Mouse (Mus musculus): ENCODE results near the gene Lrrc27. TPM values are rescaled to one million over a fixed set of nuclear protein-coding genes. Genes with fewer than 3 reads are reported as not detected.
A peak's percentile ranks its signal among the peaks of the same experiment; 100 is the strongest.

Lrrc27 gene
- polyA plus RNA-seq, 1 experiment from 2014 or later = 3.7 TPM

- 1% methylated on average over 23 of the region's 23 CpGs for WGBS
- H3K9ac ChIP-seq = 0 out of 2 replicates have a peak overlapping the region, but pooled peaks have one; percentile 73
- ATAC-seq = peak; percentile 66
- H3K4me2 ChIP-seq = peak overlapping the region; percentile 92
- H3K4me1 ChIP-seq = peaks cover 13% of the 10 kb centered on the region; the same call in 1 of the 2 replicates
- peak overlapping the region; percentile 66 for H3K4me3 ChIP-seq
- H3K27ac ChIP-seq = no peak overlapping the region
- no peaks in the 10 kb centered on the region for H3K36me3 ChIP-seq (ENCODE audit: poor library complexity, severe bottlenecking)
- no peaks in the 10 kb centered on the region for H3K9me3 ChIP-seq (replicated peaks)
- peaks cover 52% of the 10 kb centered on the region for H3K27me3 ChIP-seq
Measured at GRCm38 (mm10) chr7:139188634-139189207, 24.1 kb upstream of the Lrrc27 start.

- Histone ChIP-seq H3K9me3 (replicated peaks) (no peaks in the 10 kb centered on the region), H3K27me3 (peaks cover 41% of the 10 kb centered on the region), H3K4me2 (no peak overlapping the region), H3K4me1 (peaks cover 13% of the 10 kb centered on the region; the same call in 1 of the 2 replicates), H3K27ac (no peak overlapping the region), H3K9ac (no peak overlapping the region), H3K36me3 (ENCODE audit: poor library complexity, severe bottlenecking) (no peaks in the 10 kb centered on the region), H3K4me3 (no peak overlapping the region)
- WGBS = 94% methylated on average over 4 of the region's 4 CpGs
- ATAC-seq = no peak
Measured at GRCm38 (mm10) chr7:139190616-139191015, 22.2 kb upstream of the Lrrc27 start.

GRCm38 (mm10) chr7:139191619-139192018 lies 21.2 kb upstream of the Lrrc27 start:
- 71% methylated on average over 6 of the region's 6 CpGs for WGBS
- Histone ChIP-seq H3K4me1 (peaks cover 13% of the 10 kb centered on the region; the same call in 1 of the 2 replicates), H3K27ac (no peak overlapping the region), H3K9ac (no peak overlapping the region), H3K9me3 (replicated peaks) (no peaks in the 10 kb centered on the region), H3K4me2 (no peak overlapping the region), H3K4me3 (no peak overlapping the region), H3K27me3 (peaks cover 31% of the 10 kb centered on the region), H3K36me3 (ENCODE audit: poor library complexity, severe bottlenecking) (no peaks in the 10 kb centered on the region)
- ATAC-seq = no peak

- no peaks in the 10 kb centered on the region for H3K9me3 ChIP-seq (replicated peaks)
- WGBS = 80% methylated on average over 4 of the region's 4 CpGs
- H3K9ac ChIP-seq = no peak overlapping the region
Measured at GRCm38 (mm10) chr7:139197022-139197421, 15.8 kb upstream of the Lrrc27 start.

GRCm38 (mm10) chr7:139200108-139200507 lies 12.7 kb upstream of the Lrrc27 start:
- WGBS = 34% methylated on average over 7 of the region's 7 CpGs

More at GRCm38 (mm10) chr7:139197022-139197421, 15.8 kb upstream of the Lrrc27 start:
- no peak overlapping the region for H3K27ac ChIP-seq
- no peaks in the 10 kb centered on the region for H3K36me3 ChIP-seq (ENCODE audit: poor library complexity, severe bottlenecking)
- H3K4me1 ChIP-seq = no peaks in the 10 kb centered on the region
- no peak for ATAC-seq
- peaks cover 9% of the 10 kb centered on the region for H3K27me3 ChIP-seq
- no peak overlapping the region for H3K4me2 ChIP-seq
- no peak overlapping the region for H3K4me3 ChIP-seq

GRCm38 (mm10) chr7:139201209-139201608 lies 11.6 kb upstream of the Lrrc27 start:
- ATAC-seq = no peak
- 67% methylated on average over 6 of the region's 6 CpGs for WGBS
- Histone ChIP-seq H3K4me1 (no peaks in the 10 kb centered on the region), H3K36me3 (ENCODE audit: poor library complexity, severe bottlenecking) (no peaks in the 10 kb centered on the region), H3K27ac (no peak overlapping the region), H3K9ac (no peak overlapping the region), H3K9me3 (replicated peaks) (no peaks in the 10 kb centered on the region), H3K27me3 (peaks cover 9% of the 10 kb centered on the region), H3K4me2 (no peak overlapping the region), H3K4me3 (no peak overlapping the region)

More at GRCm38 (mm10) chr7:139200108-139200507, 12.7 kb upstream of the Lrrc27 start:
- Histone ChIP-seq H3K4me3 (no peak overlapping the region), H3K4me1 (no peaks in the 10 kb centered on the region), H3K27ac (no peak overlapping the region), H3K9ac (no peak overlapping the region), H3K4me2 (no peak overlapping the region), H3K36me3 (ENCODE audit: poor library complexity, severe bottlenecking) (no peaks in the 10 kb centered on the region), H3K9me3 (replicated peaks) (no peaks in the 10 kb centered on the region), H3K27me3 (peaks cover 9% of the 10 kb centered on the region)
- ATAC-seq = peak; percentile 75

GRCm38 (mm10) chr7:139208023-139208772 lies 4.6 kb upstream of the Lrrc27 start:
- 32% methylated on average over 7 of the region's 7 CpGs for WGBS
- Histone ChIP-seq H3K4me2 (no peak overlapping the region), H3K27ac (no peak overlapping the region), H3K36me3 (ENCODE audit: poor library complexity, severe bottlenecking) (no peaks in the 10 kb centered on the region), H3K4me3 (no peak overlapping the region), H3K27me3 (no peaks in the 10 kb centered on the region), H3K9ac (no peak overlapping the region), H3K9me3 (replicated peaks) (no peaks in the 10 kb centered on the region), H3K4me1 (peaks cover 6% of the 10 kb centered on the region; the same call in 1 of the 2 replicates)
- no peak for ATAC-seq

GRCm38 (mm10) chr7:139208773-139209095 lies 4.1 kb upstream of the Lrrc27 start:
- no peak overlapping the region for H3K4me2 ChIP-seq
- peaks cover 10% of the 10 kb centered on the region for H3K4me1 ChIP-seq
- H3K4me3 ChIP-seq = no peak overlapping the region
- ATAC-seq = no peak
- WGBS = 91% methylated on average over 4 of the region's 4 CpGs
- H3K27me3 ChIP-seq = no peaks in the 10 kb centered on the region
- no peak overlapping the region for H3K27ac ChIP-seq
- H3K9ac ChIP-seq = no peak overlapping the region
- no peaks in the 10 kb centered on the region for H3K9me3 ChIP-seq (replicated peaks)
- no peaks in the 10 kb centered on the region for H3K36me3 ChIP-seq (ENCODE audit: poor library complexity, severe bottlenecking)

- no peaks in the 10 kb centered on the region for H3K27me3 ChIP-seq
- WGBS = 91% methylated on average over 6 of the region's 6 CpGs
- H3K4me1 ChIP-seq = peaks cover 12% of the 10 kb centered on the region
Measured at GRCm38 (mm10) chr7:139211761-139212160, 1.0 kb upstream of the Lrrc27 start.

GRCm38 (mm10) chr7:139213751-139214150 lies 963 bp downstream of the Lrrc27 start:
- 66% methylated on average over 3 of the region's 3 CpGs for WGBS
- H3K4me1 ChIP-seq = peaks cover 12% of the 10 kb centered on the region
- H3K9ac ChIP-seq = peak overlapping the region; percentile 75
- H3K4me3 ChIP-seq = peak overlapping the region; percentile 59
- no peaks in the 10 kb centered on the region for H3K36me3 ChIP-seq (ENCODE audit: poor library complexity, severe bottlenecking)
- H3K27me3 ChIP-seq = no peaks in the 10 kb centered on the region
- no peak for ATAC-seq
- 0 out of 2 replicates have a peak overlapping the region, but pooled peaks have one; percentile 35 for H3K27ac ChIP-seq
- H3K4me2 ChIP-seq = peak overlapping the region; percentile 64
- H3K9me3 ChIP-seq (replicated peaks) = no peaks in the 10 kb centered on the region

More at GRCm38 (mm10) chr7:139211761-139212160, 1.0 kb upstream of the Lrrc27 start:
- no peak overlapping the region for H3K27ac ChIP-seq
- no peak overlapping the region for H3K4me3 ChIP-seq
- no peaks in the 10 kb centered on the region for H3K36me3 ChIP-seq (ENCODE audit: poor library complexity, severe bottlenecking)
- ATAC-seq = no peak
- no peak overlapping the region for H3K4me2 ChIP-seq
- H3K9me3 ChIP-seq (replicated peaks) = no peaks in the 10 kb centered on the region
- H3K9ac ChIP-seq = no peak overlapping the region

GRCm38 (mm10) chr7:139214160-139214559 lies 1.4 kb downstream of the Lrrc27 start:
- Histone ChIP-seq H3K36me3 (ENCODE audit: poor library complexity, severe bottlenecking) (no peaks in the 10 kb centered on the region), H3K9me3 (replicated peaks) (no peaks in the 10 kb centered on the region), H3K27me3 (no peaks in the 10 kb centered on the region), H3K4me1 (peaks cover 12% of the 10 kb centered on the region), H3K4me2 (no peak overlapping the region), H3K27ac (no peak overlapping the region), H3K4me3 (no peak overlapping the region), H3K9ac (no peak overlapping the region)
- 85% methylated on average over 3 of the region's 3 CpGs for WGBS
- no peak for ATAC-seq

- H3K9ac ChIP-seq = no peak overlapping the region
- H3K4me3 ChIP-seq = no peak overlapping the region
- peaks cover 12% of the 10 kb centered on the region for H3K4me1 ChIP-seq
- 80% methylated on average over 13 of the region's 14 CpGs for WGBS
- no peaks in the 10 kb centered on the region for H3K9me3 ChIP-seq (replicated peaks)
- no peaks in the 10 kb centered on the region for H3K27me3 ChIP-seq
- H3K27ac ChIP-seq = no peak overlapping the region
- H3K36me3 ChIP-seq (ENCODE audit: poor library complexity, severe bottlenecking) = no peaks in the 10 kb centered on the region
- H3K4me2 ChIP-seq = no peak overlapping the region
- ATAC-seq = no peak
Measured at GRCm38 (mm10) chr7:139214596-139215340, 2.0 kb downstream of the Lrrc27 start.

Measured in forebrain, embryonic 13.5 days (tissue).